Comparison of ENCODE assay signal across 8 mouse cellular contexts in the genomic region with DNA sequence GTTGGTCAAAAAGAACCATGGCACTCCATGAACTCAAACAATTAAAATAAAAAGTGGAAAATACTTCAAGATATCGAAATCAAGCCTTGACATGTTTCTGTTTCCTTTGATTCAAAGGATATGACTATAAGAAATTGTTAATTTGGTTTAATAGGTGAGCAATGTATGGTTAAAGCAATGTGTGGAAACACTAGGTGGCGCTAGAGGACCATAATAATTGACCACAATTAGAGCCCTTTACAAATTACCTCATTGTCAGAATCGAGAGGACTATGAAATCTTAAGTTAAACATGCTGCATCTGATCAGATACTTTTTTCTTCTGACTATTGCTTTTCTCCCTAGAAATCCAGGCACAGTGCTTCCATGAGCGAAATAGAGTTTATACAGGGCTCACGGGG. TPM values are rescaled to one million over a fixed set of nuclear protein-coding genes. Genes with fewer than 3 reads are reported as not detected.
DNase-seq lines count a peak whose midpoint lies in the region; ATAC-seq lines count a peak whose summit lies in the region.
"Had no signal": no experiment of that assay in that cellular context is flagged by ENCODE, and none has a peak within 500 bp of the region (broad histone marks: within the 10 kb centered on the region; RNA-seq: fewer than 3 reads in every experiment).

No protein-coding gene starts in this region.

- peaks cover 3% of the 10 kb centered on the region; the same call in 1 of the 2 replicates for H3K27me3 ChIP-seq in embryonic facial prominence, embryonic 15.5 days
- H3K27me3 ChIP-seq in kidney, embryonic 16.5 days (ENCODE audit: insufficient read depth, low read length) = no peaks in the 10 kb centered on the region
- H3K27me3 ChIP-seq: heart, embryonic 13.5 days had no signal

- H3K36me3 ChIP-seq in embryonic facial prominence, embryonic 15.5 days = no peaks in the 10 kb centered on the region
- H3K36me3 ChIP-seq in kidney, embryonic 16.5 days (ENCODE audit: insufficient read depth, low read length) = no peaks in the 10 kb centered on the region
- H3K36me3 ChIP-seq: heart, embryonic 13.5 days had no signal

- H3K4me1 ChIP-seq in embryonic facial prominence, embryonic 15.5 days = no peaks in the 10 kb centered on the region
- no peaks in the 10 kb centered on the region for H3K4me1 ChIP-seq in kidney, embryonic 16.5 days (ENCODE audit: insufficient read depth, low read length)
- H3K4me1 ChIP-seq: heart, embryonic 13.5 days had no signal

- H3K4me3 ChIP-seq in embryonic facial prominence, embryonic 15.5 days (replicated peaks) = no peak overlapping the region
- H3K4me3 ChIP-seq in kidney, embryonic 16.5 days (ENCODE audit: low read length) = no peak overlapping the region
- H3K4me3 ChIP-seq: heart, embryonic 13.5 days had no signal

- WGBS in embryonic facial prominence, embryonic 15.5 days = 14% methylated on average over 5 of the region's 5 CpGs
- WGBS in kidney, embryonic 16.5 days = 16% methylated on average over 5 of the region's 5 CpGs

- H3K9me3 ChIP-seq in embryonic facial prominence, embryonic 15.5 days (replicated peaks) = no peaks in the 10 kb centered on the region
- no peaks in the 10 kb centered on the region for H3K9me3 ChIP-seq in kidney, embryonic 16.5 days (ENCODE audit: low read length)
- H3K9me3 ChIP-seq: heart, embryonic 13.5 days had no signal

- DNase-seq in thymus, postnatal 0 days (ENCODE audit: low spot score) = peak; percentile 41
- DNase-seq in thymus, postnatal 25 days = no peak
- peak; percentile 42 for DNase-seq in adrenal gland, postnatal 25 days
- peak; percentile 55 for DNase-seq in lung, postnatal 10 days
- peak; percentile 79 for DNase-seq in right cerebral cortex, postnatal 14 days

- no peak overlapping the region for H3K27ac ChIP-seq in embryonic facial prominence, embryonic 15.5 days (replicated peaks)
- no peak overlapping the region for H3K27ac ChIP-seq in kidney, embryonic 16.5 days (ENCODE audit: low read length)
- H3K27ac ChIP-seq: heart, embryonic 13.5 days had no signal

- ATAC-seq in embryonic facial prominence, embryonic 15.5 days (ENCODE audit: insufficient number of reproducible peaks, low FRiP score, low TSS enrichment, low read depth) = no peak
- ATAC-seq in kidney, embryonic 16.5 days (ENCODE audit: low FRiP score, low TSS enrichment) = peak; percentile 73; the same call in 1 of the 2 replicates

- 0 out of 2 replicates have a peak overlapping the region, but pooled peaks have one; percentile 7 for H3K4me2 ChIP-seq in embryonic facial prominence, embryonic 15.5 days (replicated peaks)
- no peak overlapping the region for H3K4me2 ChIP-seq in kidney, embryonic 16.5 days (replicated peaks; ENCODE audit: low read depth, low read length)
- H3K4me2 ChIP-seq: heart, embryonic 13.5 days had no signal

- no peak overlapping the region for H3K9ac ChIP-seq in embryonic facial prominence, embryonic 15.5 days
- H3K9ac ChIP-seq in kidney, embryonic 16.5 days (replicated peaks; ENCODE audit: low read length) = no peak overlapping the region
- H3K9ac ChIP-seq: heart, embryonic 13.5 days had no signal

RNA-seq across cellular contexts. Expression of a gene that starts 12.5 kb away (rescaled TPM):
- 0.18 and 0.25 TPM in 2 replicates for polyA plus RNA-seq in thymus, postnatal 0 days (2015; fragmentation: Nextera tagmentation; extraction: Ambion mirVana)
- 0.43 and 1.2 TPM in 2 replicates for total RNA-seq in adrenal gland, postnatal 25 days (2021)
- polyA plus RNA-seq in embryonic facial prominence, embryonic 15.5 days (2015; fragmentation: Nextera tagmentation; extraction: Ambion mirVana) = 2.2 and 3.6 TPM in 2 replicates
- polyA plus RNA-seq in kidney, embryonic 16.5 days (2015; fragmentation: Nextera tagmentation; extraction: Ambion mirVana) = 0.10 and 0.27 TPM in 2 replicates
